Mouse (Mus musculus) embryonic facial prominence, embryonic 13.5 days (tissue): ENCODE results near the gene Xkr8. TPM values are rescaled to one million over a fixed set of nuclear protein-coding genes. Genes with fewer than 3 reads are reported as not detected.

ENCODE experiments used
- ATAC-seq: fragments of 200-750 bp; cut with Nextera tagmentation; 2 replicates; pipeline ENCODE4 v1.8.0; 2017; ENCODE audit warnings: low read depth; ENCODE audit not compliant: insufficient number of reproducible peaks, insufficient read depth, low FRiP score, low TSS enrichment
- H3K27ac ChIP-seq: fragments of 300-500 bp; sonication (generic); 2 replicates; pipeline ENCODE4 v1.5.1; 2015; ENCODE audit warnings: moderate library complexity, mild to moderate bottlenecking, inconsistent platforms
- H3K27me3 ChIP-seq: fragments of 300-500 bp; sonication (generic); 2 replicates; pipeline ENCODE4 v1.6.1; 2015; ENCODE audit warnings: mild to moderate bottlenecking, inconsistent platforms
- H3K36me3 ChIP-seq: fragments of 300-500 bp; sonication (generic); 2 replicates; pipeline ENCODE4 v1.6.1; 2015; ENCODE audit warnings: mild to moderate bottlenecking, inconsistent platforms
- H3K4me1 ChIP-seq: fragments of 300-500 bp; sonication (generic); 2 replicates; pipeline ENCODE4 v1.6.1; 2015; ENCODE audit warnings: inconsistent platforms
- H3K4me2 ChIP-seq: fragments of 300-500 bp; sonication (generic); 2 replicates; pipeline ENCODE4 v1.6.1; 2015; ENCODE audit warnings: moderate library complexity, mild to moderate bottlenecking, inconsistent platforms
- H3K4me3 ChIP-seq: fragments of 300-500 bp; sonication (generic); 2 replicates; pipeline ENCODE4 v1.5.1; 2015; ENCODE audit warnings: mild to moderate bottlenecking, inconsistent platforms
- H3K9ac ChIP-seq: fragments of 300-500 bp; sonication (generic); 2 replicates; pipeline ENCODE4 v1.6.1; 2015; ENCODE audit warnings: mild to moderate bottlenecking, inconsistent platforms
- H3K9me3 ChIP-seq: fragments of 300-500 bp; sonication (generic); 2 replicates; pipeline ENCODE4 v1.6.1; 2016; ENCODE audit warnings: inconsistent platforms
- WGBS: fragments of 180-500 bp; shearing (Covaris S2); methylation state at CpG from one replicate; pipeline ENCODE4 v1.1.7; 2015; ENCODE audit warnings: mixed read lengths; 5-methylcytosine and 5-hydroxymethylcytosine counted together
- polyA plus RNA-seq: library from polyadenylated mRNA; unstranded; fragments of >200 nt; fragmentation: Nextera tagmentation; extraction: Ambion mirVana; gene quantifications from 2 replicates; pipeline ENCODE4 v1.2.1, GENCODE M21; 2015

The Xkr8 gene
- polyA plus RNA-seq, 1 experiment from 2014 or later = 6.0 TPM

DNA sequence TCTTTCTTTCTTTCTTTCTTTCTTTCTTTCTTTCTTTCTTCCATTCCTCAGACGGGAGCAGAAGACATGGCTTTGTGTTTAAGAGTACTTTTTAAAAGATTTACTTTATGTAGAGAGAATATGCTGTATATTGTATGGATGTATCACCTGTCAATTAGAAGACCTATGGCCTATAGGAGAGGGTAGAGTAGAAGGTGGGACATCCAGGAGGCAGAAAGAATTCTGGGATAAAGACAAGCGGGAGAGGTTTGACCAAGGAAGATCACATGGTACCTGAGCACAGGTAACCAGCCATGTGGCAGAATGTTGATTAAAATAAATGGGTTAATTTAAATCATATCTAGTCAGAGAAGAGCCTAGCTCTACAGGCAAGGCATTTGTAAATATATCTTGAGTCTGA lies 2.4 kb upstream of the Xkr8 start:
- H3K27ac ChIP-seq = no peak overlapping the region
- no peak for ATAC-seq

DNA sequence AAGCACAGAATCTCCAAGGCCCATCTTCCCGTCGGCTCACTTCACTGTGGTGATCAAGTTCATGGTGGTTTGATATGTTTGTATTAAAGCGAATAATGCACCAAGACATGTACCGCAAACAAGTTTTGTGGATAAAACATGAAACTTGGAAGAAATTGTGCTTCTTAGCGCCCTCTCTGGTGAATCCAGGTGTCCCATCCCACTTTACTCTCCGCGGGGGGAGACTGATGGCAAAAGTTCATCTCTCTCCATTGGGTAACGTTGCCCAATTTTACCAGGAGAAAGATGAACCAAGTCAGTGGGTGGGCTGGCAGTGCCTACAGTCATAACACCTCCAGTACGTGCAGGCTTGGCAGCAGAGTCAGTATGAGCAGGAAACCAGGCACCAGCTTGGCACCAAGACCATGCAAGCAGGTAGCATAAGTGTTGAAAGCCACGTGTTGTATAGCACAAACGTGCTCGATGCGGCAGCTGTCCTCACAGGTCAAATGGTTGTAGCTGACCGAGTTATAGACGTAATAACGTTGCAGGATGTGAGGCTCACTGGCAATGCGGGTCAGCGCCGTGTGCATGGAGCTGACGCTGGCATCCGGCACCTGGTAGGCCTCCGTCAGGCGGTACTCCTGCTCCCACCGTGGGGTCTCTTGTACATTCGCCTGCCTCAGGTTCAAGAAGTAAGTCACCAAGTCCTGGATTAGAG lies 875 bp upstream of the Xkr8 start:
- Histone ChIP-seq H3K9ac (no peak overlapping the region), H3K36me3 (peaks cover 1% of the 10 kb centered on the region; the same call in 1 of the 2 replicates), H3K9me3 (no peaks in the 10 kb centered on the region), H3K4me2 (no peak overlapping the region), H3K27me3 (no peaks in the 10 kb centered on the region), H3K4me3 (no peak overlapping the region), H3K27ac (no peak overlapping the region), H3K4me1 (peaks cover 12% of the 10 kb centered on the region)
- 94% methylated on average over 25 of the region's 25 CpGs for WGBS
- ATAC-seq = no peak

More for the DNA sequence above, 2.4 kb upstream of the Xkr8 start:
- H3K9me3 ChIP-seq = no peaks in the 10 kb centered on the region
- no peaks in the 10 kb centered on the region for H3K27me3 ChIP-seq
- no peaks in the 10 kb centered on the region for H3K36me3 ChIP-seq
- H3K4me3 ChIP-seq = no peak overlapping the region
- 97% methylated on average over 2 of the region's 2 CpGs for WGBS
- H3K9ac ChIP-seq = no peak overlapping the region
- no peak overlapping the region for H3K4me2 ChIP-seq
- peaks cover 12% of the 10 kb centered on the region for H3K4me1 ChIP-seq

DNA sequence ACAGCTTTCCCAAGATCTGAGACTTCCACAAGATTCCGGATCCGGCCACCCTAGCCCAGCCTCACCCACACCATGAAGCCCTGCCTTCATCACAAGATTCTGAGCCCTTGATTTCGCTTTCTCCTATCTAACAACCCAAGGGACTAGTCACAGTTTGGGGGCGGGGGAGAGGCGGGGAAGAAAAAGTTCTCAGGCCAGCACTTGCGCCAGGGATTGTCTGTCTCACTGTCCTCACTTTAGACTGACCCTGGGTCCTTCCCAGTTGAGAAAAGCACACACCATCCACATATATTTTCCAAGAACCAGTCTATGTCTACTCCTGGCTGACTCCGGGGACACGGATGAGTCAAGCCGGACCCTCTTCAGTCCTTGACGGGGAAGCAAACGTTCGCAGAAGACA lies 730 bp downstream of the Xkr8 start:
- ATAC-seq = no peak

DNA sequence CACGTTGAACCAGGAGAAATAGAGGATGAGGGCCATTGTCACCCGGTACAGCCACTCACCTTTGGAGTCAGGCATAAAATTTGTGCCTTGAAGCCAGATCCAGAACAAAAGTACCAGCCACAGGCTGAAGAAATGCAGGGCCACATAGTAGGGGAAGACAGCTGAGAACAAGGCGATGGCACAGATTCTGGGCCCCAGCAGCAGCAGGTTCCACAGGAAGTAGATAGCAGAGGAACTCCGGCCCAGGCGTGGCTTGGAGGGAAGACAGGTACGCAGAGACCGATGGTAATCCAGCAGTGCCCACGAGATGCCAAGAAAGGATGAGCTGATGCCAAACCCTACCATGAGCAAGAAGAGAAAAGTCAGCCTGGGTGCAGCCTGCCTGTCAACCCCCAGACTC lies 4.1 kb downstream of the Xkr8 start:
- Histone ChIP-seq H3K4me2 (no peak overlapping the region), H3K27ac (no peak overlapping the region), H3K4me3 (no peak overlapping the region), H3K4me1 (peaks cover 12% of the 10 kb centered on the region), H3K9me3 (no peaks in the 10 kb centered on the region), H3K36me3 (peaks cover 34% of the 10 kb centered on the region), H3K27me3 (no peaks in the 10 kb centered on the region), H3K9ac (no peak overlapping the region)
- 85% methylated on average over 8 of the region's 8 CpGs for WGBS
- ATAC-seq = no peak

More for the DNA sequence above, 730 bp downstream of the Xkr8 start:
- Histone ChIP-seq H3K27me3 (no peaks in the 10 kb centered on the region), H3K9me3 (no peaks in the 10 kb centered on the region), H3K9ac (peak overlapping the region; percentile 76), H3K4me3 (peak overlapping the region; percentile 65), H3K36me3 (peaks cover 14% of the 10 kb centered on the region), H3K4me2 (peak overlapping the region; percentile 89), H3K27ac (peak overlapping the region; percentile 22; the same call in 1 of the 2 replicates), H3K4me1 (peaks cover 12% of the 10 kb centered on the region)
- whole genome bisulfite sequencing = 47% methylated on average over 12 of the region's 12 CpGs

- Histone ChIP-seq H3K4me1 (no peaks in the 10 kb centered on the region), H3K36me3 (peaks cover 72% of the 10 kb centered on the region), H3K4me2 (no peak overlapping the region), H3K9ac (no peak overlapping the region), H3K9me3 (no peaks in the 10 kb centered on the region), H3K27ac (no peak overlapping the region), H3K4me3 (no peak overlapping the region), H3K27me3 (no peaks in the 10 kb centered on the region)
- WGBS = 94% methylated on average over 1 of the region's 1 CpGs
- ATAC-seq = no peak
Observed at GRCm38 (mm10) chr4:132718251-132718650, 14.1 kb downstream of the Xkr8 start.

DNA sequence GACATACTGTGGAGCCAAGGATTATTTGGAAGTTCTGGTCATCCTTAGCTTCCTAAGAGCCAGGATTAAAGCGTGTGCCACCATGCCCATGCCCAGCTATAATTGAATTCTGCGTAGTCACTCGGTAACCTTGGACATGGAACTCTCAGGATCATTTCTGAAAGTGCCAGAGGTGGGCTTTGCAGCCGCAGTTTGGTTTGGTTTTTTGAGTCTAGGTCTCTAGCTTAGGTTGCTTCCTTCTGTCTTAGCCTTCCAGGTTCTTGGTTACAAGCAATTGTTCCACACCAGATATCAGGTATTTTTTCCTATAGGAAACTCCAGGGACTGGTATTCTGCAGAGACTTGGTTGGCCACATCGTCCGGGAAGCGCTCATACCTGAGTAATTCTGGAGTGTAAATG lies 19.2 kb downstream of the Xkr8 start:
- ATAC-seq = no peak
- Histone ChIP-seq H3K27ac (no peak overlapping the region), H3K4me3 (no peak overlapping the region), H3K9ac (no peak overlapping the region), H3K36me3 (peaks cover 73% of the 10 kb centered on the region), H3K4me1 (no peaks in the 10 kb centered on the region), H3K4me2 (no peak overlapping the region), H3K27me3 (no peaks in the 10 kb centered on the region), H3K9me3 (no peaks in the 10 kb centered on the region)
- 95% methylated on average over 7 of the region's 7 CpGs for WGBS

DNA sequence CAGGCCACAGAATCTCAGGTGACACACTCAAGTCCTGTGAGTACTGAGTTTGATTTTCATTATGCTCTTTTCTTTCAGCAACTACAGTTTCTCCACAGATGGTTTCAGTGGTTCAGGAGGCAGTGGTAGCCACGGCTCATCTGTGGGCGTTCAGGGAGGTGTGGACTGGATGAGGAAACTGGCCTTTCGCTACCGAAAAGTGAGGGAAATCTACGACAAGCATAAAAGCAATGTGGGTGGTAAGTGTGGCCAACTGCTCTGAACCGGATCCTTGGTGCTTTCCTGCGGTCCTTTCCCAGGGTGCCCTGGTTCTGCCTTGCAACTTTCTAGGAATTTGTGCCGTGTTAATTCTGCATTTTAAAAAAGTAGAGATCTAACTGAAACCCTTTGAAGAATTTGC lies 25.5 kb downstream of the Xkr8 start:
- Histone ChIP-seq H3K4me1 (no peaks in the 10 kb centered on the region), H3K4me3 (no peak overlapping the region), H3K27me3 (no peaks in the 10 kb centered on the region), H3K36me3 (peaks cover 87% of the 10 kb centered on the region), H3K27ac (no peak overlapping the region), H3K9me3 (no peaks in the 10 kb centered on the region), H3K4me2 (no peak overlapping the region), H3K9ac (no peak overlapping the region)
- WGBS = 96% methylated on average over 8 of the region's 8 CpGs
- no peak for ATAC-seq

DNA sequence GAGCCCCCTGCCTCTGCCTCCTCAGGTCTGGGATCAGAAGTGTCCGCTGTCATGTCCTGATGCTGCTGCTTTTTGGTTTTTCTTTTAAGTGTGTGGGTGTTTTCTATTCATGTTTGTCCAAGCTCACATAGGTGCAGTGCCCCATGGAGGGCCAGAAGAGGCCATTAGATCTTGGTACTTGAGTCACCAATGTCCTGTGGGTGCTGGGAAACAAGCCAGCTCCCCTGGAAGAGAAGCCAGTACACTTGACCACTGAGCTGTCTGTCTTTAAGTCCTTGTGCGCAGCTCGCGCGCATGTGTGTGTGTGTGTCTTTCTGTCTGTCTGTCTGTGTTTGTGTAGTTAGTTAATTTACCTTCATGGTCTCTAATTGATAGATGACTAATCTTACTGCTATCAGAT lies 30.3 kb downstream of the Xkr8 start:
- Histone ChIP-seq H3K4me2 (no peak overlapping the region), H3K36me3 (peaks cover 87% of the 10 kb centered on the region), H3K4me1 (no peaks in the 10 kb centered on the region), H3K27ac (no peak overlapping the region), H3K9me3 (no peaks in the 10 kb centered on the region), H3K9ac (no peak overlapping the region), H3K4me3 (no peak overlapping the region), H3K27me3 (no peaks in the 10 kb centered on the region)
- no peak for ATAC-seq
- 98% methylated on average over 5 of the region's 5 CpGs for WGBS

DNA sequence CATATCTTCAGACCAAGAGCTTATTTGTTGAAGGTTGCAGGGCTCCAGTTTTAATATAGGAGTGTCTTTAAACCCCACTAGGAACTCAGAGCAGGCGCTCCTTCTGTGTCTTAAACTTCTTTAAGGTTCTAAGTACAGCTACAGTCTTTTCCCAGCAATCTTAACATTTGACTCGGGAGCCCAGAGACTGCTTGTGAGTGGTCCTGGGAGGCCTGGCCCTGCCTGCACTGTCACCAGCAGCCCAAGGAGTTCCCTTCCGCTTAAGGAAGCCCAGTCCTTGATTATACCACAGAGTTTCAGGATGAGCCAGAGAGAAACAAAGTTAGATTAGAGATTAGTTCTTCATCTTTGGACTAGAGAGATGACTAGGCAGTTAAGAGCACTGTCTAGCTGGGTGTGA lies 39.0 kb downstream of the Xkr8 start:
- H3K27ac ChIP-seq = no peak overlapping the region
- H3K36me3 ChIP-seq = peaks cover 68% of the 10 kb centered on the region
- H3K9me3 ChIP-seq = no peaks in the 10 kb centered on the region
- H3K4me1 ChIP-seq = no peaks in the 10 kb centered on the region
- H3K9ac ChIP-seq = no peak overlapping the region
- H3K27me3 ChIP-seq = no peaks in the 10 kb centered on the region
- ATAC-seq = no peak
- WGBS = 93% methylated on average over 3 of the region's 3 CpGs
- no peak overlapping the region for H3K4me2 ChIP-seq
- no peak overlapping the region for H3K4me3 ChIP-seq

DNA sequence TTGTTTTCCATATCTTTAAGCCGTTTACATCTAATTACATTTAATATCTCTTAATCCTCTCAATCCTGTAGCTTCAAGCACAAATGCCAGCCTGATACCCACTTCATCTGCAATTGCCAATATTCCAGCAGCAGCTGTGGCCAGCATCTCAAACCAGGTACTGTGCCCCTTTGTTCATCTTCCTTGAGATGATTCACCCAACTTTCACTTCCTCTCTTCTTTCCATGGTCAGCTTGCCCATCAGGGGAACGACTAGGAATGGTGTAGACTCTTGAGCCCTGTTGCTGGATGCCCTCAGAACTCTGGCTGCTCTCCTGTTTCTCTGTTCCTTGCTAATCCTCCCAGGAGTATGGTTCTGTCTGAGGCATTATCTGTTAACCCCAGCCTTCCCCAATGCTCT lies 42.7 kb downstream of the Xkr8 start:
- no peak overlapping the region for H3K27ac ChIP-seq
- no peak overlapping the region for H3K4me2 ChIP-seq
- 80% methylated on average over 2 of the region's 2 CpGs for WGBS
- ATAC-seq = no peak
- H3K9me3 ChIP-seq = no peaks in the 10 kb centered on the region
- H3K27me3 ChIP-seq = no peaks in the 10 kb centered on the region
- peaks cover 61% of the 10 kb centered on the region for H3K36me3 ChIP-seq
- no peak overlapping the region for H3K9ac ChIP-seq
- no peak overlapping the region for H3K4me3 ChIP-seq
- no peaks in the 10 kb centered on the region for H3K4me1 ChIP-seq

DNA sequence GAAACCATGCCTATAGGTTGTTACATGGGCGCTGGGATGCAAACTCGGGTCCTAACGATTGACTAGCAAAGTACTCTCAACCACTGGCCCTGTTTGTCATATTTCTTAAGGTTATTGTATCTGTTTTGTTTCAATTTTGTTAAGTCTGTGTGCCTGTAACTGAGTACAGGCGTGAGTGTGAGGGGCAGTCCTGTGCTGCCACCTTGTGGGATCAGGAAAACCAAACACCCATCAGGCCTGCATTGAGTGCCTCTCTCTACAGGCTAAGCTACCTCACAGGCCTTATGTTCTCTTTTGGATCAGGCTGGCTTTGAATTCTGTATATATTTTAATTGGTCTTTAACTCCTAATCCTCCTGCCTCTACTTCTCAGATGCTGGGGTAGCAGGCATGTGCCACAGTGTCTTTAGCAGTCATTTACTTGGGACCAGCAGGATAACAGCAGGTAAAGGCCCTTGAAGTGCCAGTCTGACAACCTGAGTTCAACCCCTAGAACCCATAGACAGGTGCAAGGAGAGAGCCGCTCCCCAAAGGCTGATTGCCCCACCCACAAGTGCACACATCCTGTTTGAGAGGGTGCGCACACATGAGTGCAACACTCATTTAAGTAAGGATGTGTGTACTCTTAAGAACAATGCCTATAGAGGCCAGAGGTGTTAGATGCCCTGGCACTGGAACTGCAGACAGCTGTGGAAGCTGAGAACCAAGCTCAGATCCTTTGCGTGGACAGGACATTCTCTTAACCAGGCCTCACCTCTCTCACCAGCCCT lies 55.4 kb downstream of the Xkr8 start:
- Histone ChIP-seq H3K27me3 (no peaks in the 10 kb centered on the region), H3K4me2 (no peak overlapping the region), H3K36me3 (peaks cover 63% of the 10 kb centered on the region), H3K4me1 (no peaks in the 10 kb centered on the region), H3K27ac (no peak overlapping the region), H3K9ac (no peak overlapping the region), H3K4me3 (no peak overlapping the region), H3K9me3 (no peaks in the 10 kb centered on the region)
- ATAC-seq = no peak
- 84% methylated on average over 7 of the region's 7 CpGs for WGBS
